Mouse (Mus musculus) embryonic facial prominence, embryonic 11.5 days (tissue): ENCODE results near the gene Klrb1b. TPM values are rescaled to one million over a fixed set of nuclear protein-coding genes. Genes with fewer than 3 reads are reported as not detected.

Experiments used
- ATAC-seq: fragments of 200-750 bp; cut with Nextera tagmentation; replicated peaks from 2 replicates; pipeline ENCODE4 v1.8.0; 2017; ENCODE audit warnings: low read depth; ENCODE audit not compliant: insufficient number of reproducible peaks, low FRiP score, low TSS enrichment
- DNase-seq: peaks from one replicate; pipeline ENCODE4 v3.0.0-alpha.2; 2015; ENCODE audit warnings: low spot score
- H3K27ac ChIP-seq: fragments of 300-500 bp; sonication (generic); replicated peaks from 2 replicates; pipeline ENCODE4 v1.5.1; 2014; ENCODE audit warnings: mild to moderate bottlenecking, low read depth, low read length, control low read depth
- H3K27me3 ChIP-seq: fragments of 300-500 bp; sonication (generic); 2 replicates; pipeline ENCODE4 v1.6.1; 2014; ENCODE audit warnings: mild to moderate bottlenecking, low read length, moderate library complexity, mixed read lengths; ENCODE audit not compliant: control insufficient read depth, insufficient read depth
- H3K36me3 ChIP-seq: fragments of 300-500 bp; sonication (generic); replicated peaks from 2 replicates; pipeline ENCODE4 v1.6.1; 2014; ENCODE audit warnings: low read depth, mild to moderate bottlenecking, low read length, moderate library complexity, mixed read lengths; ENCODE audit not compliant: control insufficient read depth, insufficient read depth
- H3K4me1 ChIP-seq: fragments of 300-500 bp; sonication (generic); 2 replicates; pipeline ENCODE4 v1.6.1; 2014; ENCODE audit warnings: low read length, mixed read lengths; ENCODE audit not compliant: control insufficient read depth, insufficient read depth
- H3K4me2 ChIP-seq: fragments of 300-500 bp; sonication (generic); 2 replicates; pipeline ENCODE4 v1.6.1; 2014; ENCODE audit warnings: low read depth, mild to moderate bottlenecking, control low read depth, low read length, moderate library complexity
- H3K4me3 ChIP-seq: fragments of 300-500 bp; sonication (generic); 2 replicates; pipeline ENCODE4 v1.5.1; 2014; ENCODE audit warnings: low read depth, low read length, control low read depth
- H3K9ac ChIP-seq: fragments of 300-500 bp; sonication (generic); replicated peaks from 2 replicates; pipeline ENCODE4 v1.6.1; 2014; ENCODE audit warnings: mild to moderate bottlenecking, control low read depth, low read length
- H3K9me3 ChIP-seq: fragments of 300-500 bp; sonication (generic); replicated peaks from 2 replicates; pipeline ENCODE4 v1.6.1; 2016; ENCODE audit warnings: mild to moderate bottlenecking, low read length, inconsistent platforms, mixed read lengths; ENCODE audit not compliant: control insufficient read depth
- WGBS: fragments of 180-500 bp; shearing (Covaris S2); extraction: QIAGEN DNeasy Blood & Tissue Kit; methylation state at CpG from one replicate; pipeline ENCODE4 v1.1.7; 2014; 5-methylcytosine and 5-hydroxymethylcytosine counted together
- polyA plus RNA-seq: library from polyadenylated mRNA; unstranded; fragments of >200 nt; fragmentation: Nextera tagmentation; extraction: Ambion mirVana; gene quantifications from 2 replicates; pipeline ENCODE4 v1.2.1, GENCODE M21; 2014

Klrb1b gene
- polyA plus RNA-seq, result not detected in 2 replicates

DNA sequence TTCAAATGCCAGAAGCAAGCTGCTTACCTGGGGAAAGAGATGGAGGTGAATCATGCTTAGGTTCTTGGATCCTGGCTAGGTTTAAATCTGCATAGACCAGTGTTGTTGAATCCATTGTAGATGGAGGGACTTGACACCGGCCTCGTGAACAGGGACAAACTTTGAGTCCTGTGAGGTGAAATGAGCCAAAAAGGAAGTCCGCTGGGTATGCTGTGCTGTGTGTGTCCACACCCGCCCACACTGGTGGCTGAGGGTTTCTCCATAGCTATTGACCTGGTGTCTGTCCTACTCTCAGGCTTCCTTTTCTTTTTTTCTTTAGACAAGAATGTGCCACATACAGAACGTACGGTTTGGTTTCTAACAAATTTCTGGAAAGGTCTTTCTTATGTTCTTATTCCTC, at the start of gene Klrb1b, which contains the start of gene Gm44511:
Gene Klrb1b (minus strand): TSS at position 200 of the 400 bp plus-strand sequence.
Gene Gm44511 (minus strand): TSS at position 184 of the 400 bp plus-strand sequence.
- H3K36me3 ChIP-seq, result no peaks in the 10 kb centered on the region
- H3K4me1 ChIP-seq, result no peaks in the 10 kb centered on the region
- H3K27me3 ChIP-seq, result no peaks in the 10 kb centered on the region
- H3K9me3 ChIP-seq, result no peaks in the 10 kb centered on the region
- no peak for DNase-seq
- H3K27ac ChIP-seq, result no peak within 1 kb of the TSS
- no peak within 1 kb of the TSS for H3K9ac ChIP-seq
- no peak within 1 kb of the TSS for H3K4me3 ChIP-seq
- ATAC-seq, result no peak
- WGBS, result 84% methylated on average over 6 of the region's 6 CpGs
- no peak within 1 kb of the TSS for H3K4me2 ChIP-seq

DNA sequence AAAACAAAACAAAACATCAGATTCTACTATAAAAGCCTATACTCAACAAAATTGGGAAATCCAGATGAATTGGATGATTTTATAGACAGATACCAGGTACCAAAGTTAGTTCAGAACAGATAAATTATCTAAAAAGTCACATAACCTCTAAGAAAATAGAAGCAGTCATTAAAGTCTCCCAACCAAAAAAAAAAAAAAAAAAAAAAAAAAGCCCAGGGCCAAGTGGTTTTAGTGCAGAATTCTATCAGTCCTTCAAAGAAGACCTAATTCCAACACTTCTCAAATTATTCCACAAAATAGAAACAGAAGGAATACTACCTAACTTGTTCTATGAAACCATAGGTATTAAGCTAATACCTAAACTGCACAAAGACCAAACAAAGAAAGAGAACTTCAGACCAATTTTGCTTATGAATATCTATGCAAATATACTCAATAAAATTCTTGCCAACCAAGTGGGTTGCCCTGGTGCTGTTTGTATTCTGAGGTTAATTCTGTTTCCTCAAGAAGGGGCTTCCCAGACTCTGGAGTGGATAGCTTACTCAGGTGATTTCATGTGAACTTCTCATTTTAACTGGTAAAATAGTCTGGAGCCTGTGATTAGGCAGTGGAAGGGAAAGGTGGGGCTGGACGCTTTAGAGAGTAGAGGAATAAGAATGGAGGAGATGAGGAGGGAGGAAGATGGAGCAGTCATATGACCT, 45.9 kb upstream of the Klrb1b start:
- Histone ChIP-seq H3K27ac (no peak overlapping the region), H3K36me3 (no peaks in the 10 kb centered on the region), H3K9me3 (no peaks in the 10 kb centered on the region), H3K4me1 (no peaks in the 10 kb centered on the region), H3K27me3 (no peaks in the 10 kb centered on the region), H3K4me3 (no peak overlapping the region), H3K4me2 (no peak overlapping the region), H3K9ac (no peak overlapping the region)
- WGBS, result 97% methylated on average over 1 of the region's 1 CpGs
- DNase-seq, result no peak
- no peak for ATAC-seq

DNA sequence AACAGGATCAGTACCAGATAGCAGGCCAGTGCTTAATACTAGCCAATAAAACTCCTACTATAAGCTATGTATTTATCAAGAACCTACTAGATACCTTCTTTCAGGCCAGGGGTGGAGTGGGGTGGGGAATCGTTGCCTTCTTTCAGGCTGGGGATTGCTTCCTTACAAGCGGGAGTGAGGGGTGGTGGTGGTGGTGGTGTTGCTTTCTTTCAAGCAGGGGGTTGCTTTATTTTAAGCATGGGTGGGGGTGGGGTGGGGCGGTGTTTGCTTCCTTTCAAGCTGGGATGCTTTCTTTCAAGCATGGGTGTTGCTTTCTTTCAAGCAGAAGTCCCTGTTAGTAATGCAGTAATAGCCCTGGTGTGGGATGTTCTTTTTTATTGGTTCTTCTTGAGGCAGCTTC, 42.7 kb upstream of the Klrb1b start:
- no peak for DNase-seq
- no peaks in the 10 kb centered on the region for H3K36me3 ChIP-seq
- no peak overlapping the region for H3K9ac ChIP-seq
- 19% methylated on average over 3 of the region's 3 CpGs for WGBS
- H3K4me1 ChIP-seq, result no peaks in the 10 kb centered on the region
- no peak overlapping the region for H3K4me3 ChIP-seq
- H3K27me3 ChIP-seq, result no peaks in the 10 kb centered on the region
- H3K4me2 ChIP-seq, result no peak overlapping the region
- H3K9me3 ChIP-seq, result no peaks in the 10 kb centered on the region
- no peak for ATAC-seq
- no peak overlapping the region for H3K27ac ChIP-seq

GRCm38 (mm10) chr6:128857976-128858375, 31.8 kb upstream of the Klrb1b start:
- Histone ChIP-seq H3K27me3 (no peaks in the 10 kb centered on the region), H3K4me2 (no peak overlapping the region), H3K36me3 (no peaks in the 10 kb centered on the region), H3K4me3 (no peak overlapping the region), H3K27ac (no peak overlapping the region), H3K9me3 (no peaks in the 10 kb centered on the region), H3K4me1 (no peaks in the 10 kb centered on the region), H3K9ac (no peak overlapping the region)
- ATAC-seq (no peak), DNase-seq (no peak)
- WGBS, result 81% methylated on average over 2 of the region's 2 CpGs

DNA sequence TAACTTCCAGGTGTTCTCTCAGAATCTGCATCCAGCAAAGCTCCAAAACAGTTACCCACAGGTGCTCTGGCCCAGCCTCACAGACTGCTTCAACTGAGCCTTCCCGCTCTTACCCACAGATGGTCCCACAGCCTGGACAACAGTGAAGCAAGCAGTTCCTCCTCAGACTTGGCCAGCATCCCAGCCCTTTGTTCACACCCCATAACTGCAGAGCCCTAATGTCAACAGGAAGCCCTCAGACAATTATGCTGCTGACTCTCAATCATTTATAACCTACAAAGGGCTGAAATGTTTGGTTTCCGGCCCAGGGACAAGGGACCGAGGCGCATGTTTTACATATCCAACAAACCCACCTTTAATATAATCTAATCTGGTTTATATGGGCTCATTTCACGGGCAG, 30.1 kb upstream of the Klrb1b start:
- ATAC-seq, result no peak
- Histone ChIP-seq H3K27me3 (no peaks in the 10 kb centered on the region), H3K36me3 (no peaks in the 10 kb centered on the region), H3K9me3 (no peaks in the 10 kb centered on the region), H3K9ac (no peak overlapping the region), H3K4me3 (no peak overlapping the region), H3K4me1 (no peaks in the 10 kb centered on the region), H3K27ac (no peak overlapping the region), H3K4me2 (no peak overlapping the region)
- DNase-seq, result no peak
- 82% methylated on average over 5 of the region's 5 CpGs for WGBS

DNA sequence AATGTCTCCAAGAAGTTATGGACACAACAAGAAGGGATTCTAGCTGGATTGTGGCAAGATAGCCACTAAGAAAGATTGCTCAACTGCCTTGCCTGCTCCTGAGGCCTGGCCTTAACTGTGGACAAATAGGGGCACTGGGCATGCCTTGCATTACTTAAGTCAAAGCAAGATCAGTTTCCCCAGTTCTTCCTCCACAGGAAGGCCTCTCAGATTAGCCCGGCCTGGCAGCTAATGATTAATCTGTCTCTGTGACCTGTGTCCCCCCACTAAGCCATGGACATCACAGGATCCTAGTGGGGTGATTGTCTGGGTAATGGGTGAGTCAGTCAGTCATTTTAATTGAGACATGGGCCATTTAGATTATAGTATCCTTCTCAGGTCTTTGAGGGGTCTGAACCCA, 29.3 kb upstream of the Klrb1b start:
- no peaks in the 10 kb centered on the region for H3K9me3 ChIP-seq
- no peaks in the 10 kb centered on the region for H3K36me3 ChIP-seq
- H3K4me1 ChIP-seq, result no peaks in the 10 kb centered on the region
- H3K27me3 ChIP-seq, result no peaks in the 10 kb centered on the region
- no peak overlapping the region for H3K9ac ChIP-seq
- no peak overlapping the region for H3K4me3 ChIP-seq
- ATAC-seq (no peak), DNase-seq (no peak)
- no peak overlapping the region for H3K27ac ChIP-seq
- WGBS, result 82% methylated on average over 1 of the region's 1 CpGs
- no peak overlapping the region for H3K4me2 ChIP-seq

GRCm38 (mm10) chr6:128854895-128855294, 28.8 kb upstream of the Klrb1b start:
- H3K9me3 ChIP-seq, result no peaks in the 10 kb centered on the region
- no peak overlapping the region for H3K9ac ChIP-seq
- no peaks in the 10 kb centered on the region for H3K27me3 ChIP-seq
- no peaks in the 10 kb centered on the region for H3K36me3 ChIP-seq
- ATAC-seq (no peak), DNase-seq (no peak)
- no peak overlapping the region for H3K4me2 ChIP-seq
- no peak overlapping the region for H3K4me3 ChIP-seq
- 87% methylated on average over 3 of the region's 3 CpGs for WGBS
- no peaks in the 10 kb centered on the region for H3K4me1 ChIP-seq
- no peak overlapping the region for H3K27ac ChIP-seq

- peak; percentile 85 for DNase-seq
- Histone ChIP-seq H3K4me3 (no peak overlapping the region), H3K27me3 (no peaks in the 10 kb centered on the region), H3K4me2 (no peak overlapping the region), H3K9me3 (no peaks in the 10 kb centered on the region), H3K27ac (no peak overlapping the region), H3K36me3 (no peaks in the 10 kb centered on the region), H3K9ac (peak overlapping the region; percentile 18; the same call in 1 of the 2 replicates), H3K4me1 (no peaks in the 10 kb centered on the region)
- WGBS, result 44% methylated on average over 12 of the region's 12 CpGs
- ATAC-seq, result peak; percentile 83
Measured at GRCm38 (mm10) chr6:128854024-128854820, 28.1 kb upstream of the Klrb1b start.
